Mouse (Mus musculus) hindbrain, embryonic 10.5 days (tissue): Measurements from ENCODE around the gene Agap3. TPM values are rescaled to one million over a fixed set of nuclear protein-coding genes. Genes with fewer than 3 reads are reported as not detected.

Experiments
- DNase-seq: peaks from one replicate; pipeline ENCODE4 v3.0.0-alpha.2; 2017; ENCODE audit warnings: low spot score
- H3K27ac ChIP-seq: fragments of 300-500 bp; sonication (generic); 2 replicates; pipeline ENCODE4 v1.5.1; 2016; ENCODE audit warnings: mild to moderate bottlenecking, moderate library complexity
- H3K27me3 ChIP-seq: fragments of 300-500 bp; sonication (generic); 2 replicates; pipeline ENCODE4 v1.6.1; 2016; ENCODE audit warnings: mild to moderate bottlenecking; ENCODE audit not compliant: poor library complexity, insufficient read depth, severe bottlenecking
- H3K36me3 ChIP-seq: fragments of 300-500 bp; sonication (generic); 2 replicates; pipeline ENCODE4 v1.6.1; 2016; ENCODE audit warnings: mild to moderate bottlenecking, moderate library complexity
- H3K4me1 ChIP-seq: fragments of 300-500 bp; sonication (generic); replicated peaks from 2 replicates; pipeline ENCODE4 v1.6.1; 2016; ENCODE audit warnings: mild to moderate bottlenecking
- H3K4me3 ChIP-seq: fragments of 300-500 bp; sonication (generic); 2 replicates; pipeline ENCODE4 v1.5.1; 2016; ENCODE audit warnings: mild to moderate bottlenecking, moderate library complexity
- H3K9me3 ChIP-seq: fragments of 300-500 bp; sonication (generic); 2 replicates; pipeline ENCODE4 v1.6.1; 2016; ENCODE audit warnings: mild to moderate bottlenecking, moderate library complexity
- WGBS: fragments of 180-500 bp; shearing (Covaris S2); methylation state at CpG from one replicate; pipeline ENCODE4 v1.1.7; 2016; 5-methylcytosine and 5-hydroxymethylcytosine counted together
- polyA plus RNA-seq: library from polyadenylated mRNA; unstranded; fragments of >200 nt; fragmentation: Nextera tagmentation; extraction: Ambion mirVana; gene quantifications from 2 replicates; pipeline ENCODE4 v1.2.1, GENCODE M21; 2016

Agap3 gene
- polyA plus RNA-seq, 1 experiment from 2014 or later: 36.5 TPM

DNA sequence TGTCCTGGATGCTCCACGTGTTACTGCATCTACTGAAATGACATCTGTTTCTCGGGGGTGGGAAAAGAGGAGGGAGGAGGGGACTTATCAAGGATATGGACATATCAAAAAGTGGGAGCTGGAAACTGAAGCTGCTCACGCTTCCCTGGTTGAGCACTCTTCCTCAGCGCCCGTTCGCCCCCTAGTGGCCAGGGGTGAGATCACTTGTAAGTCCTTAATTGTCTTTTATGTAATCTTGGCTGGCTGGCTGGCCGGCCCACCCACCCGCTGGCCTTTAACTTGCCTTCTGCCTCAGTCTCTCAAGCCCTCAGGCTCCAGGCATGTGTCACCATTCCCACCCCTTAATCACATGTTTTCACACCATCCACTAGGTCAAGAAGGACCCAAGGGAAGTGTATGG is 34.1 kb downstream of the Agap3 start:
- peaks cover 97% of the 10 kb centered on the region for H3K36me3 ChIP-seq
- no peak overlapping the region for H3K4me3 ChIP-seq
- no peaks in the 10 kb centered on the region for H3K9me3 ChIP-seq
- H3K4me1 ChIP-seq: peaks cover 64% of the 10 kb centered on the region
- no peak overlapping the region for H3K27ac ChIP-seq
- DNase-seq: peak; percentile 87
- WGBS: 2% methylated on average over 8 of the region's 8 CpGs
- H3K27me3 ChIP-seq: peaks cover 34% of the 10 kb centered on the region

DNA sequence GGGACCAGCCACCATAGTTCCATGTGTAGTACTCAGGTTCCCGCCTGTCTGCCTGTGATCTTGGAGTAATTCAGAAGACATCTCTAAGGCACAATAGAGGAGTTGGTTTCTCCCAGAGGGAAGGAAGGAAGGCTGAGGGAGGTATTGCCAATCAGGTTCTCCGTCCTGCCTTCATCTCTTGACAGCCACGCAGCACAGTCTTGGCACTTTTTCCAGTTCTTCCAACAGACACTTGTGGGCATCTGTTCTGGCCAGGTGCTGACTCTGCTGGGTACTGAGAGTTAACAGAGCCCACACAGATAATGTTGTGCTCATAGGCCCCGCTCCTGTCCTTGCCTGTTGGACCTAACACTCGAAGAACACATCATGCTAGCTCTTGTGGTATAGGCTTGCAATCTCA is 34.8 kb downstream of the Agap3 start:
- H3K36me3 ChIP-seq: peaks cover 97% of the 10 kb centered on the region
- WGBS: 86% methylated on average over 5 of the region's 5 CpGs
- H3K4me1 ChIP-seq: peaks cover 57% of the 10 kb centered on the region

DNA sequence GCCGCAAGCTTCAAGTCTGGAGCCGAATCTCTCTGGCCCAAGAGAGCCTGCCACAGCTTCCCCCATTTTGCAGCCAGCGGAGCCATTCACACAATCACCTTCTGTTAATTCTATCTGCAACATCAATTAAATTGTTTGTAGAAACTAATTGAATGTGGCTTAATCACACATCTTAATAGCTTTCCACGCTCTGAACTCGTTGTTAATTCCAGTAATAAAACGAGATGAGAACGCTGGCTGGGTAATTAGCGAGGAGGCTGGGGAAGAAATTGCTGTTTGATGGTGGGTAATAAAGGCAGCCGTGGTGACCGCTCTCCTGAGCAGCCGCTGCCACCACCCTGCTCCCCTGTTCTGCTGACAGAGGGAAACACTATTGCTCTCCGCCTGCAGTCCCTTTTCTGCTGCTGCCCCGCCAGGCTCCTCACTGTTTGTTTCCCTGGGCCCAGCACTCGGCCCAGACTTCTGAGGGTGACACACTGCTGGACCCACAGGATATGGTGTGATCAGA is 38.5 kb downstream of the Agap3 start:
- DNase-seq: no peak
- Histone ChIP-seq H3K36me3 (peaks cover 97% of the 10 kb centered on the region), H3K27me3 (peaks cover 3% of the 10 kb centered on the region), H3K27ac (no peak overlapping the region), H3K4me1 (peaks cover 23% of the 10 kb centered on the region), H3K4me3 (no peak overlapping the region), H3K9me3 (no peaks in the 10 kb centered on the region)
- WGBS: 90% methylated on average over 14 of the region's 14 CpGs

More for the DNA sequence above, 34.8 kb downstream of the Agap3 start:
- no peaks in the 10 kb centered on the region for H3K9me3 ChIP-seq
- no peak for DNase-seq
- peaks cover 34% of the 10 kb centered on the region for H3K27me3 ChIP-seq
- H3K27ac ChIP-seq: no peak overlapping the region
- H3K4me3 ChIP-seq: no peak overlapping the region

DNA sequence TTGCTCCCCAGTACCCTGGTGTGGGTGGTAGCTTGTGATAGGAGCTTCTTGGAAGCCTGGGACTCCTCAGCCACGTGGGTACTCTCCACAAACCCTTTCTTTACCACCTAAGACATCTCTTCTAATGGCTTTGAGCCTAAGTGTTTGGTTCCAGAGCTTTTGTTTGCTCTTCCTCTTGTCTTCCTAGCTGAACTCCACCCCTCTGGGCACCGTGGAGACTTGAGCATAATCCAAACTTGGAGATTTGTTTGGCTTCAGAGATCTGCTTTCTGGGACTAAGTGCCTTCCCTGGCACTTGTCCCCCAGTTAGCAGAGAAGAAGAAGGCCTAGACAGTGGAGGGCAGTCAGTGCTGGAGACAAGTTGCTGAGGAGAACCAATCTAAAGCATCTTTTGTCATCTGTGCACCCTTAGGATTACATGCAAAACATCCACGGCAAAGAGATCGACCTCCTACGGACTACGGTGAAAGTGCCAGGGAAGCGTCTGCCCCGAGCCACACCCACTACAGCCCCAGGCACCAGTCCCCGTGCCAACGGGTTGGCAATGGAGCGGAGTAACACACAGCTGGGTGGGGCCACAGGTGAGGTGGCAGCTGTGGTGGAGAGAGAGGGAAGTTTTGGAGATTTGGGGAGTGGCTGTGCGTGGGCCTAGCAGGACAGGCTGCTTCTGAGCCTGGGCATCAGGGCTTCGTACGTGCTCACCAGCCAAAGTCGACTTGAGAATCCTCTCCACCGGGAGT is 40.7 kb downstream of the Agap3 start:
- H3K36me3 ChIP-seq: peaks cover 100% of the 10 kb centered on the region
- DNase-seq: no peak
- no peaks in the 10 kb centered on the region for H3K9me3 ChIP-seq
- H3K4me3 ChIP-seq: no peak overlapping the region
- H3K27ac ChIP-seq: no peak overlapping the region
- no peaks in the 10 kb centered on the region for H3K27me3 ChIP-seq
- peaks cover 29% of the 10 kb centered on the region for H3K4me1 ChIP-seq
- 90% methylated on average over 16 of the region's 16 CpGs for WGBS

DNA sequence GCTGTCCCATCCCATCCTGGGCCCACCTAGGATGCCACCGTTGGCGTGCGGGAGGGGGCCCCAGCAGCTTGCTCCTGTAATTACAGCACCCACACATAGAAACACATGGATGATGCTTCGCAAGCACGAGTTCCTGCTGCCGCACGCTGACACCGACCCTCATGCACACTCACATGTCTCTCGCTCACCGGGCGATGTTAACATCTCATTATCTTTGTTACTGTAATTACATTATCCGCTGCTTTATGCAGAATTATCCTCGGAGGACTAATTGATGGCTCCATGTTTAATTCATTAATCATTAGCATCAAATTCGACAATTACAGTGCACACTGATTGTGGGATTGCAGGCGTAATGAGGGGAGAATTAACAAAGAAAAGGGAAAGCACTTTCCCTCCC is 43.0 kb downstream of the Agap3 start:
- Histone ChIP-seq H3K27me3 (no peaks in the 10 kb centered on the region), H3K9me3 (no peaks in the 10 kb centered on the region), H3K36me3 (peaks cover 100% of the 10 kb centered on the region), H3K4me3 (no peak overlapping the region), H3K27ac (no peak overlapping the region), H3K4me1 (peaks cover 47% of the 10 kb centered on the region)
- 89% methylated on average over 15 of the region's 15 CpGs for WGBS
- DNase-seq: no peak

DNA sequence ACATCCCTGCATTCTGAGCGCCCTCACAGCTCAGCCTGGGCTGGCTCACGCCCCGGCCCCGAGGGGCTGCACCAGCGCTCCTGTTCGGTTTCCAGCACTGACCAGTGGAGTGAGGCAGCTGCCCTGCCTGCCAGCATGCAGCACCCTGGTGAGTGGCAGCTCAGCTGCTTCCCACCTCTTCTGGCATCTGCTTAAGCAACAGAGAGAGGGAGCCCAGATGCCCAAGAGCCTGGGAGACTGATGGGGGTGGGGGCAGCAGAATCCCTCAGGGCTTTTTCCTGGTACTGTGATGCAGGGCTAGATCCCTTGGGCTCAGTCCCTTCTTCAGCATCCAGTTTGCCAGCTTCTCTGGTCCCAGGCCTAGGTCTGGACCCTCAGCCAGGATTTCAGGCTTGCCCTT is 44.8 kb downstream of the Agap3 start:
- no peak for DNase-seq
- Histone ChIP-seq H3K4me3 (no peak overlapping the region), H3K4me1 (peaks cover 64% of the 10 kb centered on the region), H3K36me3 (peaks cover 100% of the 10 kb centered on the region), H3K27me3 (0 out of 2 replicates have a peak, but pooled peaks cover under 1% of the 10 kb centered on the region), H3K27ac (peak overlapping the region; percentile 31; the same call in 1 of the 2 replicates), H3K9me3 (no peaks in the 10 kb centered on the region)
- WGBS: 55% methylated on average over 6 of the region's 6 CpGs

DNA sequence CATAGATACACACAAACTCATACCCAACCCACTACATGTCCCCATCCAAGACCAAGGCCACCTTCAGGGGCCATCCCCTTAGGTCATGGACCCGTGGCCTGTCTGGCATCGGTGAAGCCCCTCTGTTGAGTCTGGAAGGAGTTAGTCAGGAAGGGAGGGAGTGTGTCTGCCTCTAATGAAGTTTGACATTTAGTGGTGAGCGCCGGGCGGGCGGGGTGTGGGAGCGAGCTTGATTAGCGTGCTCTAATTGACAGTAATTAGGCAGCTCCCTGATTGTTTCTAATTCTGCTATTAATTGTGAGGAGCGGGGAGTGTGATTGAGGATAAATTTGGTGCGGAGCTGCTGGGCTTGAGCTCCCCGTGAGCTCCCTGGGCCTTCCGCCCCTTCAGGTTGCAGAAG is 45.5 kb downstream of the Agap3 start:
- 80% methylated on average over 12 of the region's 12 CpGs for WGBS
- DNase-seq: no peak
- H3K4me1 ChIP-seq: peaks cover 64% of the 10 kb centered on the region
- peaks cover 4% of the 10 kb centered on the region; the same call in 1 of the 2 replicates for H3K27me3 ChIP-seq
- H3K9me3 ChIP-seq: no peaks in the 10 kb centered on the region
- no peak overlapping the region for H3K27ac ChIP-seq
- no peak overlapping the region for H3K4me3 ChIP-seq
- peaks cover 100% of the 10 kb centered on the region for H3K36me3 ChIP-seq

DNA sequence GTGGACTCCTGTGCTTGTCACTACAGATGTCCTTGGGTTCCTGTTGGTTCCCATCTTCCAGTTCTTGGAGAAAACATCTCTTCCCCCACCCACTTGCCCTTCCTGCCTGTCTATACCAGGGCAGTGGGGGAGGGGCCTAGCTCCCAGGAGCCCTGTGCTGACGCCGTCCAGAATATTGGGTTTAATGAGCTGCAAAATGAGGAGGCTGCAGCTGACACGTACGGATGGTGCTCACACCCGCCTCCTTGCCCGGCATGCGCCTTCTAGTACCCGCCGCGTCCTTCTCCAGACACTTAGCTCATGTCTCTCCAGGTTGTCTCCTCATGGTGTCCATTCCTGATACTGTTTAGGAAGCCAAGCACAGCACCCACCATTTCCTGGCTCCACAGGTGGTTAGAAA is 47.1 kb downstream of the Agap3 start:
- Histone ChIP-seq H3K27me3 (peaks cover 4% of the 10 kb centered on the region; the same call in 1 of the 2 replicates), H3K27ac (no peak overlapping the region), H3K36me3 (peaks cover 94% of the 10 kb centered on the region), H3K4me1 (peaks cover 64% of the 10 kb centered on the region), H3K4me3 (no peak overlapping the region), H3K9me3 (no peaks in the 10 kb centered on the region)
- WGBS: 70% methylated on average over 10 of the region's 10 CpGs
- DNase-seq: no peak

DNA sequence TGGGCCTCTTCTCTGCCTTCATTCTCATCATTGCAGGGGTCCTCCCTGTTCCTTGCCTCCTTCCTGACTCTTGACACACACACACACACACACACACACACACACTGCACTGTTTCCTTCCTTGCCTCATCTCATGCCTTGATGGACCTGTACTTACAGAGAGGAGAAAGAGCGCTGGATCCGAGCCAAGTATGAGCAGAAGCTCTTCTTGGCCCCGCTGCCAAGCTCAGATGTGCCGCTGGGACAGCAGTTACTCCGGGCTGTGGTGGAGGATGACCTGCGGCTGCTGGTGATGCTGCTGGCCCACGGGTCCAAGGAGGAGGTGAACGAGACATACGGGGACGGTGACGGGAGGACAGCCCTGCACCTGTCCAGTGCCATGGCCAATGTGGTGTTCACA is 48.9 kb downstream of the Agap3 start:
- H3K4me3 ChIP-seq: no peak overlapping the region
- DNase-seq: no peak
- H3K9me3 ChIP-seq: no peaks in the 10 kb centered on the region
- peaks cover 77% of the 10 kb centered on the region for H3K36me3 ChIP-seq
- H3K27ac ChIP-seq: 0 out of 2 replicates have a peak overlapping the region, but pooled peaks have one; percentile 19
- peaks cover 20% of the 10 kb centered on the region; the same call in 1 of the 2 replicates for H3K27me3 ChIP-seq
- 90% methylated on average over 11 of the region's 11 CpGs for WGBS
- peaks cover 75% of the 10 kb centered on the region for H3K4me1 ChIP-seq

DNA sequence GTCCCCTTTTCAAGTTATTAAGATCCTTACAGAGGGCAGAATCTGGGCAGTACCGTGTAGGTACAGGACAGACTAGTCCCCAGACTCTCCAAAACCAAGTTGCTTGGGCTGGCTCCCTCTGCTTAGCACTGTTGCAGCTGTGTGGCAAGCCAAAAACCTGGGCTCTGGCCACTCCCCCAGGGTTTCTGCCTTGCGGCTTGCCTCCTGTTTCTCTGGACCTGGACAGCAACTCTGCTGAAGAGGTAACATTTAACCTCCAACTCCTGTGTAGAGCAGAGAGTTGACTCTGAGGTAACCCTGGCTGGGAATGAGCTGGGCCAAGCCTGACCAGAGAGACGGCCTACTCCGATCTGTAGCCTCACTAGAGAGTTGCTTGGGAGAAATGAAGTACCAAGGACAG is 50.8 kb downstream of the Agap3 start:
- Histone ChIP-seq H3K4me3 (no peak overlapping the region), H3K36me3 (peaks cover 61% of the 10 kb centered on the region), H3K27ac (no peak overlapping the region), H3K4me1 (peaks cover 58% of the 10 kb centered on the region), H3K9me3 (no peaks in the 10 kb centered on the region), H3K27me3 (peaks cover 21% of the 10 kb centered on the region; the same call in 1 of the 2 replicates)
- no peak for DNase-seq
- 81% methylated on average over 4 of the region's 4 CpGs for WGBS

DNA sequence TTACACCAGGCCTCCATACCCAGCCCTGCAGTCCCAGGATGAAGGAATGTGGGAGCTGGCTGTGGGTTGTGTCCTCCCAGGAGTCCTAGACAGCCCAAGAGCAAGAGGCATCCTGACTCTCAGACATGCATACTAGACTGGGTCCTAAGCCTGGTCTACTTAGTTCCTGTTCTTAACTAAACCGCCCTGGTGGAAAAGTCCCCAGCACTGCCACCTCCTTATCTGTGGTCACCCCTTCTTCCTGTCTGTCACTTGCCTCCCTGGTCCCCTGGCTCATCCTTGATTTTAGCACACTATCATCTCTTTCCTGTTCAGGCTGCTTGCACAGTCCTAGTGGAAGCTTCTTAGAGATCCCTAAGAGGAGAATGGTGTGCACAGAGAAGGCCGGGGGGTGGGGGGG is 53.5 kb downstream of the Agap3 start:
- Histone ChIP-seq H3K4me1 (peaks cover 36% of the 10 kb centered on the region), H3K36me3 (peaks cover 48% of the 10 kb centered on the region), H3K4me3 (no peak overlapping the region), H3K27ac (no peak overlapping the region), H3K9me3 (0 out of 2 replicates have a peak, but pooled peaks cover 7% of the 10 kb centered on the region), H3K27me3 (peaks cover 21% of the 10 kb centered on the region; the same call in 1 of the 2 replicates)
- DNase-seq: no peak
- WGBS: 64% methylated on average over 2 of the region's 2 CpGs

DNA sequence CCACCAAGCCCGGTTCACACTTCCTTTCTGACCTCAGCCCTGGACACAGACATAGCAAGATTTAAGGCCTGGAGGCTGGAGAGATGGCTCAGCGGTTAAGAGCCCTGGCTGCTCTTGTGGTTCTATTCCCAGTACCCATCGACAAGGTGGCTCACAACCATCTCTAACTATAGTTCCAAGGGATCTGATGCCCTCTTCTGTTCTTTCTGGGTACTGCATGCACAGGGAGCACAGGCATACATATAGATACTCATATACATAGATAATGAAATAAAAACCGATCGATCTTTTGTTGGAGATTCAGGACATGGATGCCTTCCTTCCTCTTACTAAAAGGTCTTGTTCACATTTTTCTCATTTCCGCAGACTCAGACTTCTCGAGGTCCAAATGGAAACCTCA is 56.4 kb downstream of the Agap3 start:
- Histone ChIP-seq H3K27me3 (peaks cover 22% of the 10 kb centered on the region; the same call in 1 of the 2 replicates), H3K27ac (no peak overlapping the region), H3K9me3 (0 out of 2 replicates have a peak, but pooled peaks cover 7% of the 10 kb centered on the region), H3K36me3 (peaks cover 19% of the 10 kb centered on the region), H3K4me3 (no peak overlapping the region), H3K4me1 (peaks cover 30% of the 10 kb centered on the region)
- DNase-seq: no peak
- WGBS: 92% methylated on average over 7 of the region's 7 CpGs

DNA sequence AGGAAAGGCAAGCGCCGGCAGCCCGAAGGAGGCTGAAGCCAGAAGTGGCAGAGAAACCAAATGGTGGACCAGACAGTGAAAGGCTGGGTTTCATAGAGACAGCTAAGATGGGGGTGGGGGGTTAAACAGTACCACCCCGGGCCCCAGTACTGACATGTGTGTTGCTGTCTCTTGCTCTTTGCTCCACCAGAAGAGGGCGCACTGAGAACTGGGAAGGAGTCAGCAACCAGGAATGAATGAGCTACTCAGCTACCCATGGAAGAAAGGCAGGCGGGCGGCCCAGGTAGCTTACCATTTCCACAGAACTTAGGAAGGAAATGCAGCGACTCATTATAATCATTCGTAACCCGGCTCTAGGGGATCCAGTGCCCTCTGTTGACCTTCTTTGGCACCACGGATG is 58.7 kb downstream of the Agap3 start:
- peaks cover 18% of the 10 kb centered on the region for H3K36me3 ChIP-seq
- peaks cover 8% of the 10 kb centered on the region; the same call in 1 of the 2 replicates for H3K27me3 ChIP-seq
- H3K9me3 ChIP-seq: 0 out of 2 replicates have a peak, but pooled peaks cover 7% of the 10 kb centered on the region
- no peak overlapping the region for H3K27ac ChIP-seq
- no peak for DNase-seq
- WGBS: 53% methylated on average over 11 of the region's 11 CpGs
- H3K4me1 ChIP-seq: peaks cover 15% of the 10 kb centered on the region
- no peak overlapping the region for H3K4me3 ChIP-seq
